Mouse (Mus musculus) T-helper 17 cell (primary cell): ENCODE measurements around the gene Zfp169.

Source experiments
- in situ Hi-C, 2 experiments: fragments of 300-600 bp; cut with MboI, MseI; formaldehyde crosslinking; loops; 1 replicate in 1 of 2; 2 replicates in 1 of 2; pipeline ENCODE4 v1.15.1; 2025; ENCODE audit warnings: high pct_unique_total_duplicates in 2 of 2

Gene Zfp169

DNA sequence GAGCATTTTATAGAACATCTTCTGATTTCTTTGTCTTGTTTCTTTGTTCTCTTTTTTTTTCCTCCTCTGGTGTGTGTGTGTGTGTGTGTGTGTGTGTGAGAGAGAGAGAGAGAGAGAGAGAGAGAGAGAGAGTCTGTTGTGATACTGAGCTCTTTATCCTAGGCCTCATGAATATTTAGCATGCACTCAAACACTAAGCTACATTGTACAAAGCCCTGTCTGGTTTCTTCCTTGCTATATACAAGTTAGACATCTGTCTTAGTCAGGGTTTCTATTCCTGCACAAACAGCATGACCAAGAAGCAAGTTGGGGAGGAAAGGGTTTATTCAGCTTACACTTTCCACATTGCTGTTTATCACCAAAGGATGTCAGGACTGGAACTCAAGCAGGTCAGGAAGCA, 5.9 kb upstream of the Zfp169 start:
- in situ Hi-C loops = loop anchor here (25.0 kb wide), 3 partner anchors 1143 to 1782 kb away; partner anchors contain the start of genes Cenpp (in 1 of the 2), Kdm1b (in 1 of the 2), Nol8 (in 1 of the 2) and Nup153 (in 1 of the 2)

- in situ Hi-C loops = loop anchor here (25.0 kb wide), 3 partner anchors 1146 to 1779 kb away; partner anchors contain the start of genes Cenpp (in 1 of the 2), Kdm1b (in 1 of the 2), Nol8 (in 1 of the 2) and Nup153 (in 1 of the 2)
Observed at GRCm38 (mm10) chr13:48515861-48516260, 2.6 kb upstream of the Zfp169 start.

GRCm38 (mm10) chr13:48508661-48509060, 4.6 kb downstream of the Zfp169 start:
- in situ Hi-C loops = loop anchor here (10.0 to 25.0 kb wide), 5 partner anchors 886 to 1771 kb away; partner anchors contain the start of genes Cenpp (in 1 of the 2), Kdm1b (in 1 of the 2), Nol8 (in 1 of the 2) and Nup153 (in 1 of the 2)

- in situ Hi-C loops = loop anchor here (10.0 to 25.0 kb wide), 5 partner anchors 892 to 1765 kb away; partner anchors contain the start of genes Cenpp (in 1 of the 2), Kdm1b (in 1 of the 2), Nol8 (in 1 of the 2) and Nup153 (in 1 of the 2)
Observed at GRCm38 (mm10) chr13:48502422-48502821, 10.8 kb downstream of the Zfp169 start.

- in situ Hi-C loops = no loop called here
Observed at GRCm38 (mm10) chr13:48498676-48499075, 14.6 kb downstream of the Zfp169 start.

DNA sequence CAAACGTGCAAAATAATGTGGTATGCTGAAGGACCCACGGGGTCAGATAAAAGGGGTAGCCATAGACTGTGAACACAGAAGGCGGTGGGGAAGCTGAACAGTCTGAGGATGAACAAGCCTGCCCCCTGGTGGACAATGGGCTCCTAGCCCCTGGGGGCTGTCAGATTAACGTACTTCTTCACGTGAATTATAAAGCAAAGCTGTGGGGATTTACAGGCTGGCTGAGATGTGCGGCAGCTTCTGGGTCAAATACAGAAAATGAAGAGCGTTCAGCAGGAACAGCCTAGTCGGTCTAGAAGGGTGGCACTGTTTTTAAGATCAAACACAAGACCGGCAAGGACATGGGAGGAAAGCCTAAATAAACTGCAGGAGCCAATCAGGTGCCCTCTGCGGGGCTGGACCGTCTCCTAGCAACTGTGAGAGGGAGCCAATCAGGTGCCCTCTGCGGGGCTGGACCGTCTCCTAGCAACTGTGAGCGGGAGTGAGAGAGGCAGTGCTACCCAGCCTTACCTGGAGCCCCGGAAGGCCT, 15.5 kb downstream of the Zfp169 start:
- in situ Hi-C loops = no loop called here

DNA sequence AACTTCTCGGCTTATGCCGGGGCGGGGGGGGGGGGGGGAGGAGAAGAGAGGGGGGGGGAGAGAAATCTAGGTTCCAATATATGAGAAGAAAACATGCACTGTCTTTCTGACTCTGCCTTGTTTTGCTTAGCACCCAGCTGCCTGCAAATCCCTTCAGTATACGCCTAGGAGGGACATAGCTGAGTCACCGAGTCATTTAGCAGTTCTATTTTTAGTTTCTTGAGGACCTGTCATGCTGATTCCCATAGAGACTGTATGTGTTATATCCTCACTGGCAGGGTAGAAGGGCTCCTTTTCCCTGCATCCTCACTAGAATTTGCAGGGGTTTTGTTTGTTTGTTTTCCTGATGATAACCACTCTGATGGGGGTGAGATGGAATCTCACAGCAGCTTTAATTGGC, 20.1 kb downstream of the Zfp169 start:
- in situ Hi-C loops = no loop called here

DNA sequence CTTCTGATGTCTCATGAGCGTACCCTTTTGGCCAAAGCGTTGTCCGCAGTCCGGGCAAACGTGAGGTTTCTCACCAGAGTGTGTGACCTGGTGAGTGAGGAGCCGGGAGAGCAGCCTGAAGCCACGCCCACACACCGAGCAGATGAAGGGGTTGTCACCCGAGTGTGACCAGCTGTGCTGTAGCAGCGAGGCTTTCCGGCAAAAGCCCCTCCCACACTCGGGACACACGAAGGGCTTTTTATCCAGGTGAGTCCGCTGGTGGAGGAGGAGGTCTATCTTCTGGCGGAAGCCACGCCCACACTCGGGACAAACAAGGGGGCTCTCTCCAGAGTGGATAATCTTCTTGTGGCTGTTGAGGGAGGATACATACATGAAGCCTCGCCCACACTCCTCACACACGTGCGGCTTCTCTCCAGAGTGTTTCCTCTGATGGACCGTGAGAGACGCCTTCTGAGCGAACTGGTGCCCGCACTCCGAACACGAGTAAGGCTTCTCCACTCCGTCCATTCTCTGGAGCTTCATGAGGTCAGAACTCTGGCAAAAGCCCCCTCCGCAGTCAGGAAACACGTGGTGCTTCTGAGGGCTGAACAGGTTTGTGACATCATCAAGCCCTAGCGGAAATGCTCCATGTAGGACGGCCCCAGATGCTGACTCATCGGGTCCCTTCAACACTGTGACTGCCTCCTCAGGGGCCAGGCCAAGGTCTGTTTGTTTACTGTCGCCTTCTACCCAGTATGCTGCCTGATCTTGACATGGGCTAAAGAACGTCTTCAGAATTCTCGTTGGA, 22.7 kb downstream of the Zfp169 start:
- in situ Hi-C loops = no loop called here

- in situ Hi-C loops = no loop called here
Observed at GRCm38 (mm10) chr13:48483606-48484005, 29.6 kb downstream of the Zfp169 start.

GRCm38 (mm10) chr13:48468656-48469180, 44.5 kb downstream of the Zfp169 start:
- in situ Hi-C loops = loop anchor here (5.0 to 10.0 kb wide), 2 partner anchors 1314 to 1316 kb away; no protein-coding TSS in a partner anchor

DNA sequence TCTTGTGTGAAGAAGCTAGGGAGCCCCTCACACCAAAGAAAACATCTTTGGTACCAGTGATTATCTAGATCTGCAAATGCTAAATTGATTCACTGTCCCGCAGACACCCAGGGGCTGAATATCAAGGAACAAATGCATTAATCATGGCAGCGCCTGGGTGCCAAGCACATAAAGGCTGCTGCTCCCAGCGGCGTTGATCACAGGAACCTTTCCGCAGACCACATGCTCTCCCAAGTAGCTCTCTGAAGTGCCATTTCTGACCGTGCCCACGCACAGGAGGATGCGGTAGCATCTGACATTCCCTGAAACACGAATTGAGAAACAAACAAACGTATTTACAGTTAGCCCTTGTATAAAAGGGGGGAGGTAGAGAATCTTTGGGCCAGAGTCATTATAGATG, 47.1 kb downstream of the Zfp169 start:
- in situ Hi-C loops = loop anchor here (5.0 to 10.0 kb wide), 2 partner anchors 1311 to 1314 kb away; no protein-coding TSS in a partner anchor

DNA sequence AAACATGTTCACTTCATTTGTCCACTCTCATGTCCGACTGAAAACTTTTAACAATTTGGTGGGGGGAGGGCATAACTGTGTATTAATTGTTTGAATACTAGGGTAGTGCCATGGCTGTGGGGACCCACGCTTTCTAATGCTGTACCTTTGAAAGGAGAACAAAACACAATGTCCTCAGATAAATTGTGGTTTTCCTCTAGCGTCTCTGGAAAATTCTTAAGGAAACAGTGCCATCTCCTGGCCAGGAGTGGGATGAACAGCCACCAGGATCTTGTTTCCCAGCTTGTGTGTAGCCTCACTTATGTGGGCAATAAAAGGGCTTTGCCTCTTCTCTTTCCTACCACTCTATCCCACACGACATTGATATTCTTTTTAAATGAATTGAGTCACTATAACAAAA, 49.1 kb downstream of the Zfp169 start:
- in situ Hi-C loops = loop anchor here in 1 of 2 experiments (10.0 kb wide), 1 partner anchor 1309 kb away; no protein-coding TSS in a partner anchor

DNA sequence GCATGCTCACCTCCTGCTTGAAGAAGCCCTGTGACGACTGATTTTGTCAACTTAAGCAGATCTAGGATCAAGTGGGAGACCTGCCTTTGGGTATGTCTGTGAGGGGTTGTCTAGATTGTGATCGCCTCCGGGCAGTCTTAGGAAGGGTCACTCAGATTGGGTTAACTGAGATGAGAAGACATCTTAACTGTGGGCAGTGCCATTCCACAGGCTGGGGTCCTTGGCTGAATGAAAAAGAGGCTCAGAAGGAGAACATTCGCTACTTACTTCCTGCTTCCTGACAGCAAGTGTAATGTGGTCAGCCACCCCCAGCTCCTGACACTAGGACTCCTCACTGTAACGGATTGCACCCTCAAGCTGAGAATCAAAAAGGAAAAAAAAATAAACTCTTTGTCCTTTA, 54.0 kb downstream of the Zfp169 start:
- in situ Hi-C loops = no loop called here

DNA sequence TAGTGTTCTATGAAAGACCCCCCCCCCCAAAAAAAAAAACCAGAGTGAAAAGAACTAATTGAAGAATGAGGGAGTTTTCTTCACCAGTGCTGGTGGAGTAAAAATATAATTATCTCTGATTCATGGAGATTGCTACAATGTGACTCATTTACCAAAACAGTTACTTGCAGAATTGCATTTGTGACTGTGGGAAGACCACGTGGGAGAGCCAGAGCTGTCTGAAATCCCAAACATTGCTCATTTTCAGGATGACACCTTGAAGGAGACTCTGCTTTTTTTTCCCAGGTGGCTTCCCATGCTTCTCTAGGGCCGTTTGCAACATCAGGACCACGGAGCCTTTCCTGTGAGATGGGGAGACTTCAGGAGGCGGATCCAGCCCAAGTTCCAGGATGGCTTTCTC, 65.1 kb downstream of the Zfp169 start:
- in situ Hi-C loops = loop anchor here in 1 of 2 experiments (10.0 kb wide), 1 partner anchor 1113 kb away; no protein-coding TSS in a partner anchor

GRCm38 (mm10) chr13:48443996-48444395, 69.3 kb downstream of the Zfp169 start:
- in situ Hi-C loops = loop anchor here in 1 of 2 experiments (10.0 kb wide), 1 partner anchor 1109 kb away; no protein-coding TSS in a partner anchor

DNA sequence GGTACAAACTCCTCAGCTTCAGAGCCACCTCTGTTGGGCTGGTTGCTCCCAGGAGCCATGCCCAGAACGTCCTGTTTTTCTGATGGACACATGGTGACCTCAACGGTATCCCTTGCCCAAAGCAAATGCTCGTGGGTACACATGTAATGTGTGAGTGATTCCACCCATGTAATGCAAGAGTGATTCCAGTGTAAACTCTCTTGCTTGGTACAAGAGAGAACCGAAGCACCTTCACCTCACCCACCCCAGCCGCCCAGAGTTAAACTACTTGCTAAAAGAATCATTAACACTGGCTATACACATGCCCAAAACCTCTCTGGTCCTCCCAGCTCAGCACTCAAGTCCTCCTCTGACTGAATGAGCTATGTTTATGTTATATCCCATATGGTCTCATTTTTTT, 74.9 kb downstream of the Zfp169 start:
- in situ Hi-C loops = no loop called here
